Mouse (Mus musculus): ENCODE data around the gene Gtf2i. TPM values are rescaled to one million over a fixed set of nuclear protein-coding genes. Genes with fewer than 3 reads are reported as not detected.

The Gtf2i gene
- total RNA-seq, 1 experiment = 64.3 TPM

GRCm38 (mm10) chr5:134329311-134329710 is 14.8 kb upstream of the Gtf2i start:
- Histone ChIP-seq H3K36me3 (ENCODE audit: control insufficient read depth, insufficient read depth, low read length, poor library complexity, severe bottlenecking) (no peaks in the 10 kb centered on the region), H3K4me3 (ENCODE audit: insufficient read depth in 1 of 2, low read depth in 1 of 2, low read length in 2 of 2, poor library complexity in 1 of 2, severe bottlenecking in 1 of 2) (no peak overlapping the region), H3K9me3 (ENCODE audit: control insufficient read depth, insufficient read depth, low read depth, low read length) (no peaks in the 10 kb centered on the region), H3K27ac (ENCODE audit: insufficient read depth, low read depth, low read length, poor library complexity, severe bottlenecking) (peak overlapping the region; percentile 65; the same call in 1 of the 2 replicates), H3K9ac (ENCODE audit: insufficient read depth, low read depth, low read length, poor library complexity, severe bottlenecking) (no peak overlapping the region), H3K4me1 (ENCODE audit: control insufficient read depth in 2 of 2, insufficient read depth in 2 of 2, low read length in 2 of 2, poor library complexity in 1 of 2) (peaks cover 8 to 16% of the 10 kb centered on the region in 2 experiments)
- no peak for DNase-seq (ENCODE audit: low read depth, low spot score)
- in situ Hi-C loops (cut with MboI; ENCODE audit: low sequenced_read_pairs in 2 of 2, unreplicated experiment in 2 of 2) = no loop called here
- TF ChIP-seq MAFK (IDR thresholded peaks at IDR 0.05; ENCODE audit: insufficient read depth, low read depth, low read length) (no peak), ZC3H11A (IDR thresholded peaks at IDR 0.05; ENCODE audit: borderline replicate concordance, low read depth, low read length) (no peak)

DNA sequence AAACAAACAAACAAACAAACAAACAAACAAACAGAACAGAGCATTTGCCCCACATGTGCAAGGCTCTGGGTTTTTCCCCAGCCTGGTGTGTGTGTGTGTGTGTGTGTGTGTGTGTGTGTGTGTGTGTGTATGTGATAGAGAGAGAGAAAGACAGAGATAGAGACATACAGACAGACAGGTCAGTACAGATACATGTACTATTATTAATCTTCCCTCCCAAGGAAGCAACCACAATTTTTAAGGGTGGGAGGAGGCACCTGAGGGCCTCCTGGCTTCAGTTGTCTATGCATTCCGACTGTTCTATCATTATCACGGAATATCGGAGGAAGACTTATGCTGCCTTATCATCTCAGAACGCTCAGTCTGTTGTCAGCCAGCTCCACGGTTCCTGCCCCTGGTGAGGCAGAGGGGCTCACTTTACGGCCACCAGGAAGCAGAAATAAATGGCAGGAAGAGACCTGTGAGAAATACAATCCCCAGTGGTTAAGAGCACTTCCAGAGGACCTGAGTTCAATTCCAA is 14.0 kb upstream of the Gtf2i start:
- H3K9me3 ChIP-seq (ENCODE audit: control insufficient read depth, insufficient read depth, low read depth, low read length) = no peaks in the 10 kb centered on the region
- peak overlapping the region; percentile 25; the same call in 1 of the 2 replicates for H3K27ac ChIP-seq (ENCODE audit: insufficient read depth, low read depth, low read length, poor library complexity, severe bottlenecking)
- TF ChIP-seq ZC3H11A (IDR thresholded peaks at IDR 0.05; ENCODE audit: borderline replicate concordance, low read depth, low read length) (no peak), MAFK (IDR thresholded peaks at IDR 0.05; ENCODE audit: insufficient read depth, low read depth, low read length) (no peak)
- no peak overlapping the region for H3K4me3 ChIP-seq (ENCODE audit: insufficient read depth in 1 of 2, low read depth in 1 of 2, low read length in 2 of 2, poor library complexity in 1 of 2, severe bottlenecking in 1 of 2)
- no peaks in the 10 kb centered on the region for H3K36me3 ChIP-seq (ENCODE audit: control insufficient read depth, insufficient read depth, low read length, poor library complexity, severe bottlenecking)
- no peak overlapping the region; the same call in 1 of the 2 replicates for H3K9ac ChIP-seq (ENCODE audit: insufficient read depth, low read depth, low read length, poor library complexity, severe bottlenecking)
- DNase-seq (ENCODE audit: low read depth, low spot score) = no peak
- in situ Hi-C loops (cut with MboI; ENCODE audit: low sequenced_read_pairs in 2 of 2, unreplicated experiment in 2 of 2) = no loop called here
- H3K4me1 ChIP-seq (ENCODE audit: control insufficient read depth in 2 of 2, insufficient read depth in 2 of 2, low read length in 2 of 2, poor library complexity in 1 of 2) = peaks cover 10 to 15% of the 10 kb centered on the region in 2 experiments

DNA sequence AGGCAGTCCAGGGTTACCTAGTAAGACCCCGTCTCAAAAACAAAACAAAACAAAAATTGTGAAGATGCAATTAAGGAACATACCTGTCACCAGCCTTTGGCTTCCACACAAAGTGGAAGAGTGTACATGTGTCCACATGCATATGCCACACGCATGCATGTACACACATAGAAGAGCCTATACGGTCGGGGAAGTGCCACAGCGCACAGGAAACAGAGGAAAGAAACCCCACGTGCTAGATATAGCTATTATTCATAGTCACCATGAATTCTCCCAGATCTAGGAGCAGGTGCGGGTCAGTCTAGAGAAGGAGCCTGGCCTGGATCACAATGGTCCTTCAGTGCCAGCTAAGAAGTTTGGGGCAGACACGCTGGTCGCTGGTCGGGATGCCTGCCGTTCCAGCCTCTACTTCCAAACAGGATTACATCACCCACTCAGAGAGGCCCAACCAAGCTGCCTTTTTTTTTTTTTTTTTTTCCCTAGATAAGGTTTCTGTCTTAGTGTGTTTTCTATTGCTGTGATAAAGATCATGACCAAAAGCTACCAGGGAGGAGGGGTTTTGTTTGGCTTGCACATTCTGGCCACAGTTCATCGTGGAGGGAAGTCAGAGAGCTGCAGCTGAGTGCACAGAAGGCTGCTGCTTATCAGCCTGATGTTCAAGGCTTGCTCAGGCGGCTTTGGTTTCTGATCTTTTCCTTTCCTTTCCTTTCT is 11.5 kb upstream of the Gtf2i start:
- no peak for DNase-seq (ENCODE audit: low read depth, low spot score)
- Histone ChIP-seq H3K9ac (ENCODE audit: insufficient read depth, low read depth, low read length, poor library complexity, severe bottlenecking) (peak overlapping the region; percentile 44), H3K36me3 (ENCODE audit: control insufficient read depth, insufficient read depth, low read length, poor library complexity, severe bottlenecking) (no peaks in the 10 kb centered on the region), H3K4me1 (ENCODE audit: control insufficient read depth in 2 of 2, insufficient read depth in 2 of 2, low read length in 2 of 2, poor library complexity in 1 of 2) (peaks cover 5 to 16% of the 10 kb centered on the region in 2 experiments), H3K27ac (ENCODE audit: insufficient read depth, low read depth, low read length, poor library complexity, severe bottlenecking) (no peak overlapping the region), H3K4me3 (ENCODE audit: insufficient read depth in 1 of 2, low read depth in 1 of 2, low read length in 2 of 2, poor library complexity in 1 of 2, severe bottlenecking in 1 of 2) (peak overlapping the region; percentile 45 to 49), H3K9me3 (ENCODE audit: control insufficient read depth, insufficient read depth, low read depth, low read length) (no peaks in the 10 kb centered on the region)
- in situ Hi-C loops (cut with MboI; ENCODE audit: low sequenced_read_pairs in 2 of 2, unreplicated experiment in 2 of 2) = no loop called here
- no peak for TF ChIP-seq HCFC1 (IDR thresholded peaks at IDR 0.05; ENCODE audit: borderline replicate concordance, insufficient read depth, low read length)
- TF ChIP-seq ZC3H11A (IDR thresholded peaks at IDR 0.05; ENCODE audit: borderline replicate concordance, low read depth, low read length) = no peak
- TF ChIP-seq MAFK (IDR thresholded peaks at IDR 0.05; ENCODE audit: insufficient read depth, low read depth, low read length) = no peak
- no peak for TF ChIP-seq CHD2 (IDR thresholded peaks at IDR 0.05; ENCODE audit: low read depth, low read length)
- no peak; the same call in 1 of the 2 replicates for TF ChIP-seq ZNF384 (IDR thresholded peaks at IDR 0.05; ENCODE audit: low read depth, low read length)

- no peaks in the 10 kb centered on the region for H3K9me3 ChIP-seq (ENCODE audit: control insufficient read depth, insufficient read depth, low read depth, low read length)
- no peak overlapping the region for H3K4me3 ChIP-seq (ENCODE audit: insufficient read depth in 1 of 2, low read depth in 1 of 2, low read length in 2 of 2, poor library complexity in 1 of 2, severe bottlenecking in 1 of 2)
- DNase-seq (ENCODE audit: low read depth, low spot score) = no peak
- H3K4me1 ChIP-seq (ENCODE audit: control insufficient read depth in 2 of 2, insufficient read depth in 2 of 2, low read length in 2 of 2, poor library complexity in 1 of 2) = peaks cover 2 to 14% of the 10 kb centered on the region in 2 experiments
- TF ChIP-seq ZC3H11A (IDR thresholded peaks at IDR 0.05; ENCODE audit: borderline replicate concordance, low read depth, low read length) (no peak), HCFC1 (IDR thresholded peaks at IDR 0.05; ENCODE audit: borderline replicate concordance, insufficient read depth, low read length) (no peak), CHD2 (IDR thresholded peaks at IDR 0.05; ENCODE audit: low read depth, low read length) (no peak), MAFK (IDR thresholded peaks at IDR 0.05; ENCODE audit: insufficient read depth, low read depth, low read length) (no peak), ZNF384 (IDR thresholded peaks at IDR 0.05; ENCODE audit: low read depth, low read length) (no peak)
- no peak overlapping the region for H3K9ac ChIP-seq (ENCODE audit: insufficient read depth, low read depth, low read length, poor library complexity, severe bottlenecking)
- H3K36me3 ChIP-seq (ENCODE audit: control insufficient read depth, insufficient read depth, low read length, poor library complexity, severe bottlenecking) = no peaks in the 10 kb centered on the region
- peak overlapping the region; percentile 41; the same call in 1 of the 2 replicates for H3K27ac ChIP-seq (ENCODE audit: insufficient read depth, low read depth, low read length, poor library complexity, severe bottlenecking)
- in situ Hi-C loops (cut with MboI; ENCODE audit: low sequenced_read_pairs in 2 of 2, unreplicated experiment in 2 of 2) = no loop called here
Observed at GRCm38 (mm10) chr5:134323869-134324268, 9.3 kb upstream of the Gtf2i start.

Data from ES-E14 (cell line).